Comparison of ENCODE assay signal across 15 mouse cellular contexts in genomic region chr4:109647281-109647680, GRCm38 (mm10).
"Had no signal": no experiment of that assay in that cellular context is flagged by ENCODE, and none has a peak within 500 bp of the region (broad histone marks: within the 10 kb centered on the region; RNA-seq: fewer than 3 reads in every experiment).

No protein-coding gene starts in this region.

- DNase-seq: cerebellum, adult 9-10 months; cerebellum, adult 9-11 months; cerebellum, postnatal 10 days; cerebellum, postnatal 14 days; cerebellum, postnatal 25 days; cerebellum, postnatal 36 days; forebrain, postnatal 0 days; gastrocnemius, adult 2 months; gastrocnemius, postnatal 10 days; gastrocnemius, postnatal 14 days; gastrocnemius, postnatal 25 days; gastrocnemius, postnatal 36 days; heart, adult 11 months; heart, adult 18-20 months; heart, adult 2 months had no signal
